Mouse (Mus musculus) spleen, adult 2 months (tissue): ENCODE measurements around the gene Igfbp7.

Experiments used
- CTCF ChIP-seq: fragments of 200-500 bp; IDR thresholded peaks from 2 replicates; pipeline ENCODE4 v1.5.1; 2011; ENCODE audit warnings: mild to moderate bottlenecking, inconsistent platforms; ENCODE audit not compliant: insufficient read depth, insufficient read length, insufficient replicate concordance; ENCODE audit errors: extremely low read depth
- POLR2A ChIP-seq: fragments of 200-500 bp; IDR thresholded peaks from 2 replicates; pipeline ENCODE4 v1.6.1; 2011; ENCODE audit warnings: low read depth, low read length, inconsistent platforms

DNA sequence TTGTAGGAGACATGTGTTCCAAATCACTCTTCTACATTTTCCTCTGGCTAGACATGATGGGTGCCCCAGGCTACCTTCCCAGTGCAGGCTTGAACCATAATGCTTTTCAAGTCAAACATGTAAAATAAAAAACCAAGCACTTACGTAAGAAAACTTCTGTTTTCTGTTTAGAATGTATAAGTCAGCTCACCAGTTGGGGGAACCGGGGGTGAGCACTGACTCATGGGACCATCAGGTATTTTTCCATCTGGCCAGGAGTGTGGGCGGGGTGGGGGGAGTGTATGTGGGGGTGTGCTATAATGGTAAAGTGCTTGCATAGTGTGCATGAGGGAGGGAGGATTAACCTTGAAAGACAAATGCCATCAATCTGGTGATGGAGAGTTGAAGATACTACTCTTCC lies 29.8 kb downstream of the Igfbp7 start:
- TF ChIP-seq POLR2A (no peak), CTCF (no peak)
